Mouse (Mus musculus): ENCODE data around the gene Olfr159. TPM values are rescaled to one million over a fixed set of nuclear protein-coding genes. Genes with fewer than 3 reads are reported as not detected.

Olfr159 gene
- polyA plus RNA-seq, 1 experiment from 2014 or later: not detected

DNA sequence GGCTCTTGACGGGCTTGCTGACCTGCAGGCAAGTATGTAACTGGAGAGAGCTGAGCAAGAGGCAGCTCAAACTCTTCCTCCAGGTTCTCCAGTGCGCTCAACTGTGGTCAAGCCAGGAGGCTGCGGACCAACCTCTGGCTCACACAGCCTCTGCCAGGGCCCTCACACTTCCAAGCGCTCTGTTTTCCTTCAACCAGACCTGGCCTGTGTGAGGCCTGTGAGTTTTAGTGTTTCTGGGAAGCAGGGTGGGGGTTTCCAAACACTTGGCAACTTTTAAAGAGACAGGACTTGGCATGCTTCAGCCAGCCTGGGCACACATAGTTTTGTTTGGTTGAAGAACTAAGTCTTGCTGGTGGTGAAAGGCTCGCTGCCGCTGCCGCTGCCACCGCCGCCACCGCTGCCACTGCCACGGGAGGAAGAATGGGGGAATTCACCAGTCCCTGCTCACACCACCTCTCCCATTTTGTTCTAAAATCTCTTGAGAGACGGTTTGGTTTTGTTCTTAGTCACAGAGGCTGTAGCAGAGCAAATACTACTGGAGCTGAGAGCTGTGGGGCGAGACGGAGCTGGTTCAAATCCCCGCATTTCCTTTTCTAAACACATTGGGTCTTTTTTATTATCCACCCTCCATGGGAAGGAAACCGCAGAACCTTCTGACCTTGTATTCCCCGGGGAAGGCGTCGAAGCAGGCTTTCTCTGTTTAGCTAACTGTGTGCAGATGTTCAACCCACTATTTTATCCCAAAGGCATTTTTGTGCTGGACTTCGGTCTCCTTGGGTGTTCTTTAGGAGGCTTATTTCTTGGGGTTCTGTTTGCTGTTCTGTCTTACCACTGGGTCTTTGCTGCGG, 11.0 kb downstream of the Olfr159 start:
- no peak overlapping the region for H3K27ac ChIP-seq (replicated peaks)
- ATAC-seq (ENCODE audit: insufficient read depth): no peak
- no peaks in the 10 kb centered on the region for H3K36me3 ChIP-seq (replicated peaks)
- 72% methylated on average over 21 of the region's 21 CpGs for WGBS (ENCODE audit: insufficient replicate concordance)
- H3K9ac ChIP-seq: no peak overlapping the region
- no peak overlapping the region for H3K4me3 ChIP-seq (replicated peaks)
- H3K27me3 ChIP-seq: no peaks in the 10 kb centered on the region
- H3K9me3 ChIP-seq (replicated peaks): no peaks in the 10 kb centered on the region
- no peaks in the 10 kb centered on the region for H3K4me1 ChIP-seq (replicated peaks)
- no peak overlapping the region for H3K4me2 ChIP-seq

GRCm38 (mm10) chr4:43757213-43757612, 13.6 kb downstream of the Olfr159 start:
- H3K4me3 ChIP-seq (replicated peaks): no peak overlapping the region
- ATAC-seq (ENCODE audit: insufficient read depth): no peak
- no peak overlapping the region for H3K4me2 ChIP-seq
- no peak overlapping the region for H3K9ac ChIP-seq
- no peaks in the 10 kb centered on the region for H3K36me3 ChIP-seq (replicated peaks)
- H3K27me3 ChIP-seq: no peaks in the 10 kb centered on the region
- H3K9me3 ChIP-seq (replicated peaks): no peaks in the 10 kb centered on the region
- 24% methylated on average over 6 of the region's 6 CpGs for whole genome bisulfite sequencing (ENCODE audit: insufficient replicate concordance)
- no peak overlapping the region for H3K27ac ChIP-seq (replicated peaks)
- H3K4me1 ChIP-seq (replicated peaks): no peaks in the 10 kb centered on the region

DNA sequence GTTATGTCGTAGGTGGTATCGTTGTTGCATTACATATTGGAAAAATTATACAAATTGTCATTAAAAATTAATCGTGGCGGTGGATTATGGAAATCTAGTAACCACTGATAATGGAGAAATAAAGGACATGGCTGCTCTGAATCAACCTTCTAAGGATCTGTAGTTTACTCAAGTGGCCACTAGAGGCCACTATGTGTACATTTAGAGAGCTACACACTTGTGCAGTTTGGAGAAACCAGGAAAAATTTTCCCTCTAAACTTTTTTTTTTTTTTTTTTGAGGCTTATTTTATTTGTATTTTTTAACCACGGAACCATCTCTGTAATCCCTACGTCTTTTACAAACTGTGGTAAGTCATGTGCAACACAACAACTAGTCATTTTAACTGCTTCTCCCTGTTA, 25.6 kb downstream of the Olfr159 start:
- Histone ChIP-seq H3K9me3 (replicated peaks) (no peaks in the 10 kb centered on the region), H3K4me3 (replicated peaks) (no peak overlapping the region), H3K27me3 (no peaks in the 10 kb centered on the region), H3K27ac (replicated peaks) (no peak overlapping the region), H3K9ac (no peak overlapping the region), H3K36me3 (replicated peaks) (no peaks in the 10 kb centered on the region), H3K4me2 (no peak overlapping the region), H3K4me1 (replicated peaks) (no peaks in the 10 kb centered on the region)
- no peak for ATAC-seq (ENCODE audit: insufficient read depth)
- 10% methylated on average over 6 of the region's 6 CpGs for WGBS (ENCODE audit: insufficient replicate concordance)

DNA sequence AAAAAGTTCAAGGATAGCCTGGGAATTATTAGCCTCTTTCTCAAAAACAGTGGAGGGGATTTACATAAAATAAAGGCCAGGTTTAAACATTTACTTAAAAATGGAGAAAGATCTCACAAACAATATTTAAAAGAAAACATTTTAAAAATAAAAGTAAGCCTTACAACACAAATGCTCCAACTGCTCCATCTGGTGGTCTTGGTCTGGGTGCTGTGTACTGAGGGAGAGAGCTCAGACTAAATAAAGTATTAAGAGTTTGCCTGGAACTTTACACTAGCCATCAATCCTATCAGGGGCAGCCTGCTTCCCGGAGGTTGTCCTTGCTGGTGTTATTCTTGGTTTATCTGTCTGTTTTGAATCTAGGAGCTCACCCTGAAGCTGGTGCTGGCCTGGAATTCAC, 27.7 kb downstream of the Olfr159 start:
- H3K4me1 ChIP-seq (replicated peaks): no peaks in the 10 kb centered on the region
- no peaks in the 10 kb centered on the region for H3K9me3 ChIP-seq (replicated peaks)
- 28% methylated on average over 1 of the region's 1 CpGs for WGBS (ENCODE audit: insufficient replicate concordance)
- no peak overlapping the region for H3K4me3 ChIP-seq (replicated peaks)
- H3K9ac ChIP-seq: no peak overlapping the region
- ATAC-seq (ENCODE audit: insufficient read depth): no peak
- no peak overlapping the region for H3K27ac ChIP-seq (replicated peaks)
- H3K36me3 ChIP-seq (replicated peaks): no peaks in the 10 kb centered on the region
- no peak overlapping the region for H3K4me2 ChIP-seq
- H3K27me3 ChIP-seq: no peaks in the 10 kb centered on the region

GRCm38 (mm10) chr4:43742637-43743036, 28.2 kb downstream of the Olfr159 start:
- no peaks in the 10 kb centered on the region for H3K4me1 ChIP-seq (replicated peaks)
- 34% methylated on average over 4 of the region's 4 CpGs for WGBS (ENCODE audit: insufficient replicate concordance)
- no peaks in the 10 kb centered on the region for H3K27me3 ChIP-seq
- no peak overlapping the region for H3K4me3 ChIP-seq (replicated peaks)
- no peaks in the 10 kb centered on the region for H3K36me3 ChIP-seq (replicated peaks)
- no peak for ATAC-seq (ENCODE audit: insufficient read depth)
- H3K9ac ChIP-seq: no peak overlapping the region
- no peak overlapping the region for H3K27ac ChIP-seq (replicated peaks)
- no peak overlapping the region for H3K4me2 ChIP-seq
- H3K9me3 ChIP-seq (replicated peaks): no peaks in the 10 kb centered on the region

- no peaks in the 10 kb centered on the region for H3K36me3 ChIP-seq (replicated peaks)
- 46% methylated on average over 5 of the region's 5 CpGs for WGBS (ENCODE audit: insufficient replicate concordance)
- H3K9ac ChIP-seq: no peak overlapping the region
Measured at GRCm38 (mm10) chr4:43741526-43741925, 29.3 kb downstream of the Olfr159 start.

DNA sequence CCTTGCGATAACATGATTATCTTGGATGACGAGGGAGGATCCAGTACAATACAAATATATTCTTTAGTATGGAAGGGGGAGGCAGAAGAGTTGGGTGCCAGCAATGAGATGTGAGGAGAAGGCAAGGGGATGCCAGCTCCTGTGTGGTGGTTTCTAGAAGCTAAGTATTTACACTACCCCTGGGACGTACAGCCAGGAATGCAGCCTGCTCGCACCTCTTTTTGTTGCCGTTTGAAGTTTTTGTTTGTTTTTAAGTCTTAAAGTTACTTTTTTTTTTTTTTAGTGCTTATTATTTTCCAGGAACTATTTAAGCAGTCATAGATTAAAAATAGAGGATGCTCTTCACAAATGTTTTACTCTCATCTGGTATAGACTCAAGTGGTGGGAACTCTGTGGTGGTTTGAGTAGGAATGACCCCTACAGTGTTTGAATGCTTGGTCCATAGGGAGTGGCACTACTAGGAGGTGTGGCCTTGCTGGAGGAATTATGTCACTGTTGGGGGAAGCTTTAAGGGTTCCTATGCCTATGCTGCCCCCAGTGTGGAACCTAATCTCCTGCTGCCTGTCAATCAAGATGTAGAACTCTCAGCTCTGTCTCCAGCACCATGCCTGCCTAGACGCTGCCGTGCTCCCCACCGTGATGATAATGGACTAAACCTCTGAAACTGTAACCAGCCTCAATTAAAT, 31.7 kb downstream of the Olfr159 start:
- H3K9ac ChIP-seq: no peak overlapping the region
- no peak overlapping the region for H3K4me2 ChIP-seq
- H3K36me3 ChIP-seq (replicated peaks): no peaks in the 10 kb centered on the region
- no peak for ATAC-seq (ENCODE audit: insufficient read depth)
- no peaks in the 10 kb centered on the region for H3K27me3 ChIP-seq
- no peak overlapping the region for H3K27ac ChIP-seq (replicated peaks)
- H3K4me1 ChIP-seq (replicated peaks): no peaks in the 10 kb centered on the region
- no peaks in the 10 kb centered on the region for H3K9me3 ChIP-seq (replicated peaks)
- H3K4me3 ChIP-seq (replicated peaks): no peak overlapping the region
- 55% methylated on average over 8 of the region's 8 CpGs for WGBS (ENCODE audit: insufficient replicate concordance)

More at GRCm38 (mm10) chr4:43741526-43741925, 29.3 kb downstream of the Olfr159 start:
- H3K27me3 ChIP-seq: no peaks in the 10 kb centered on the region
- H3K4me2 ChIP-seq: no peak overlapping the region
- H3K9me3 ChIP-seq (replicated peaks): no peaks in the 10 kb centered on the region
- H3K4me3 ChIP-seq (replicated peaks): no peak overlapping the region
- ATAC-seq (ENCODE audit: insufficient read depth): no peak
- no peaks in the 10 kb centered on the region for H3K4me1 ChIP-seq (replicated peaks)
- no peak overlapping the region for H3K27ac ChIP-seq (replicated peaks)

- no peak for ATAC-seq (ENCODE audit: insufficient read depth)
- Histone ChIP-seq H3K4me3 (replicated peaks) (no peak overlapping the region), H3K36me3 (replicated peaks) (no peaks in the 10 kb centered on the region), H3K27ac (replicated peaks) (no peak overlapping the region), H3K4me1 (replicated peaks) (no peaks in the 10 kb centered on the region), H3K27me3 (no peaks in the 10 kb centered on the region), H3K9me3 (replicated peaks) (no peaks in the 10 kb centered on the region), H3K9ac (no peak overlapping the region), H3K4me2 (no peak overlapping the region)
- 56% methylated on average over 6 of the region's 6 CpGs for WGBS (ENCODE audit: insufficient replicate concordance)
Measured at GRCm38 (mm10) chr4:43737144-43737543, 33.7 kb downstream of the Olfr159 start.

GRCm38 (mm10) chr4:43733186-43733585, 37.6 kb downstream of the Olfr159 start:
- H3K36me3 ChIP-seq (replicated peaks): no peaks in the 10 kb centered on the region
- H3K27ac ChIP-seq (replicated peaks): no peak overlapping the region
- no peaks in the 10 kb centered on the region for H3K27me3 ChIP-seq
- no peaks in the 10 kb centered on the region for H3K9me3 ChIP-seq (replicated peaks)
- H3K4me3 ChIP-seq (replicated peaks): no peak overlapping the region
- peaks cover 25% of the 10 kb centered on the region for H3K4me1 ChIP-seq (replicated peaks)
- 59% methylated on average over 5 of the region's 5 CpGs for WGBS (ENCODE audit: insufficient replicate concordance)
- no peak overlapping the region for H3K9ac ChIP-seq
- no peak overlapping the region for H3K4me2 ChIP-seq
- no peak for ATAC-seq (ENCODE audit: insufficient read depth)

DNA sequence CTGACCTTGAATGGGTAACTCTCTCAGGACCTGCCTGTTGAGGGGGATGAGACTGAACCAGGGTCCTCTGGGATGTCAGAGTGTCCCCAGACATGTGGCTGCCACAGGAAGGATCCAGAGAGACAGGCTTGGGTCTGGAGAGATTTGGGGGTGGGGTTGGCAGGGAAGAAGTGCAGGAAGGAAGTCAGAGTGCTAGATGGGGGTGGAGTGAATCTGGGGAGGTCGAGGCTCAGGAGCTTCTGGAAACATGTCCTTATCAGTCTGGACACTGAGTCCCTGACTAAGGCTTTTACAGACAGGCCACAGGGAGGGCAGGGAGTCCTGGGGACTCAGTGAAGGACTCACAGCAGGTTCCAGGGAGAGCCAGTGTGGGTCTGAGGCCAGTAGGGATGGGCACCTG, 38.6 kb downstream of the Olfr159 start:
- no peak overlapping the region for H3K4me3 ChIP-seq (replicated peaks)
- H3K27me3 ChIP-seq: no peaks in the 10 kb centered on the region
- H3K9me3 ChIP-seq (replicated peaks): no peaks in the 10 kb centered on the region
- WGBS (ENCODE audit: insufficient replicate concordance): 0% methylated on average over 1 of the region's 1 CpGs
- peaks cover 33% of the 10 kb centered on the region for H3K4me1 ChIP-seq (replicated peaks)
- H3K27ac ChIP-seq (replicated peaks): no peak overlapping the region
- H3K4me2 ChIP-seq: no peak overlapping the region
- no peak overlapping the region for H3K9ac ChIP-seq
- ATAC-seq (ENCODE audit: insufficient read depth): no peak
- H3K36me3 ChIP-seq (replicated peaks): no peaks in the 10 kb centered on the region

DNA sequence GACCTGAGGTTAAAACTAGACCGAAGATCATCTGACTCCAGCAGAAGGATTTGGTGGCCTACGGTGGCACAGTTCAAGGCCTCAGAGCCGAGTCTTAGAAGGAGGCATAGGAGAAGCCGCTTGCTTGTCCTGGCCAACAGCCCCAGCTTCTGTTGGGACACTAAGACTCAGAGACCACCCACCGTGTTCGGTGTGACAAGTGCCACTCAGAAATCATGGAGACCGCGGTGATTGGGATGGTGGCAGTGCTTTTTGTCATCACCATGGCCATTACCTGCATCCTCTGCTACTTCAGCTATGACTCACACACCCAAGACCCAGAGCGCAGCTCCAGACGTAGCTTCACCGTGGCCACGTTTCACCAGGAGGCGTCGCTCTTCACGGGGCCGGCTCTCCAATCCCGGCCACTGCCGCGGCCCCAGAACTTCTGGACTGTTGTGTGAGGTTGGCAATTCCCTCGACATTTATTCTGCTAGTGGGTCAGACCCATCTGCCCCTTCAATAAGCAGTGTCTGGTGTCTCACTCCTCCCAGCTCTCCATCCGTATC, 40.0 kb downstream of the Olfr159 start:
- ATAC-seq (ENCODE audit: insufficient read depth): no peak
- Histone ChIP-seq H3K4me2 (no peak overlapping the region), H3K9me3 (replicated peaks) (no peaks in the 10 kb centered on the region), H3K27me3 (no peaks in the 10 kb centered on the region), H3K4me3 (replicated peaks) (no peak overlapping the region), H3K27ac (replicated peaks) (no peak overlapping the region), H3K36me3 (replicated peaks) (no peaks in the 10 kb centered on the region), H3K4me1 (replicated peaks) (peaks cover 33% of the 10 kb centered on the region), H3K9ac (no peak overlapping the region)
- WGBS (ENCODE audit: insufficient replicate concordance): 56% methylated on average over 21 of the region's 21 CpGs
